Mouse (Mus musculus) ovary, postnatal 10 days (tissue): Measurements from ENCODE around the gene Atic.

ENCODE experiments used
- DNase-seq: peaks from one replicate; pipeline ENCODE4 v3.0.0; 2022; ENCODE audit warnings: low spot score

Gene Atic

GRCm38 (mm10) chr1:71556688-71557612 is at the start of gene Atic:
Gene Atic, plus strand, starts transcription at chr1:71557150.
- DNase-seq = peak; percentile 56

GRCm38 (mm10) chr1:71507251-71507650 is 49.7 kb upstream of the Atic start:
- DNase-seq = no peak

GRCm38 (mm10) chr1:71515041-71515440 is 41.9 kb upstream of the Atic start:
- DNase-seq = no peak

GRCm38 (mm10) chr1:71528808-71529648 is 27.9 kb upstream of the Atic start:
- no peak for DNase-seq

GRCm38 (mm10) chr1:71530779-71531178 is 26.2 kb upstream of the Atic start:
- DNase-seq = no peak

GRCm38 (mm10) chr1:71531653-71532052 is 25.3 kb upstream of the Atic start:
- DNase-seq = no peak

- no peak for DNase-seq
Observed at GRCm38 (mm10) chr1:71539641-71540040, 17.3 kb upstream of the Atic start.

GRCm38 (mm10) chr1:71540437-71540836 is 16.5 kb upstream of the Atic start:
- DNase-seq = no peak

- no peak for DNase-seq
Observed at GRCm38 (mm10) chr1:71550626-71551195, 6.2 kb upstream of the Atic start.

- no peak for DNase-seq
Observed at GRCm38 (mm10) chr1:71560626-71561025, 3.7 kb downstream of the Atic start.

GRCm38 (mm10) chr1:71564291-71564690 is 7.3 kb downstream of the Atic start:
- no peak for DNase-seq

- DNase-seq = no peak
Observed at GRCm38 (mm10) chr1:71567884-71568605, 11.1 kb downstream of the Atic start.

- DNase-seq = no peak
Observed at GRCm38 (mm10) chr1:71570116-71570515, 13.2 kb downstream of the Atic start.

GRCm38 (mm10) chr1:71575987-71576386 is 19.0 kb downstream of the Atic start:
- DNase-seq = no peak

- DNase-seq = no peak
Observed at GRCm38 (mm10) chr1:71576837-71577236, 19.9 kb downstream of the Atic start.

GRCm38 (mm10) chr1:71579526-71579925 is 22.6 kb downstream of the Atic start:
- no peak for DNase-seq

- DNase-seq = no peak
Observed at GRCm38 (mm10) chr1:71580408-71580807, 23.5 kb downstream of the Atic start.

GRCm38 (mm10) chr1:71583302-71583701 is 26.4 kb downstream of the Atic start:
- no peak for DNase-seq

GRCm38 (mm10) chr1:71583900-71584299 is 26.9 kb downstream of the Atic start:
- DNase-seq = no peak

- DNase-seq = no peak
Observed at GRCm38 (mm10) chr1:71586658-71587057, 29.7 kb downstream of the Atic start.

GRCm38 (mm10) chr1:71590038-71590437 is 33.1 kb downstream of the Atic start:
- no peak for DNase-seq

GRCm38 (mm10) chr1:71593184-71593583 is 36.2 kb downstream of the Atic start:
- no peak for DNase-seq
